Mouse (Mus musculus): Measurements from ENCODE around the gene Tead1.
A peak's percentile ranks its signal among the peaks of the same experiment; 100 is the strongest.

The Tead1 gene

GRCm38 (mm10) chr7:112684626-112685561, 5.8 kb downstream of the Tead1 start:
- no peak for DNase-seq (ENCODE audit: extremely low read depth, insufficient read length, low spot score)

- no peak for DNase-seq (ENCODE audit: extremely low read depth, insufficient read length, low spot score)
Observed at GRCm38 (mm10) chr7:112685993-112686392, 6.9 kb downstream of the Tead1 start.

GRCm38 (mm10) chr7:112686586-112686985, 7.5 kb downstream of the Tead1 start:
- no peak for DNase-seq (ENCODE audit: extremely low read depth, insufficient read length, low spot score)

GRCm38 (mm10) chr7:112688425-112689001, 9.4 kb downstream of the Tead1 start:
- DNase-seq (ENCODE audit: extremely low read depth, insufficient read length, low spot score), result no peak

- no peak for DNase-seq (ENCODE audit: extremely low read depth, insufficient read length, low spot score)
Observed at GRCm38 (mm10) chr7:112690836-112691781, 12.0 kb downstream of the Tead1 start.

GRCm38 (mm10) chr7:112693566-112693965, 14.4 kb downstream of the Tead1 start:
- no peak for DNase-seq (ENCODE audit: extremely low read depth, insufficient read length, low spot score)

- no peak for DNase-seq (ENCODE audit: extremely low read depth, insufficient read length, low spot score)
Observed at GRCm38 (mm10) chr7:112696777-112697161, 17.7 kb downstream of the Tead1 start.

- DNase-seq (ENCODE audit: extremely low read depth, insufficient read length, low spot score), result peak; percentile 73
Observed at GRCm38 (mm10) chr7:112697162-112697841, 18.2 kb downstream of the Tead1 start.

- peak; percentile 70 for DNase-seq (ENCODE audit: extremely low read depth, insufficient read length, low spot score)
Observed at GRCm38 (mm10) chr7:112700082-112700481, 21.0 kb downstream of the Tead1 start.

GRCm38 (mm10) chr7:112703341-112703740, 24.2 kb downstream of the Tead1 start:
- DNase-seq (ENCODE audit: extremely low read depth, insufficient read length, low spot score), result no peak

- no peak for DNase-seq (ENCODE audit: extremely low read depth, insufficient read length, low spot score)
Observed at GRCm38 (mm10) chr7:112705870-112706269, 26.8 kb downstream of the Tead1 start.

- DNase-seq (ENCODE audit: extremely low read depth, insufficient read length, low spot score), result no peak
Observed at GRCm38 (mm10) chr7:112706756-112707155, 27.6 kb downstream of the Tead1 start.

- DNase-seq (ENCODE audit: extremely low read depth, insufficient read length, low spot score), result peak; percentile 51
Observed at GRCm38 (mm10) chr7:112710409-112711107, 31.4 kb downstream of the Tead1 start.

GRCm38 (mm10) chr7:112711977-112712376, 32.9 kb downstream of the Tead1 start:
- no peak for DNase-seq (ENCODE audit: extremely low read depth, insufficient read length, low spot score)

- DNase-seq (ENCODE audit: extremely low read depth, insufficient read length, low spot score), result no peak
Observed at GRCm38 (mm10) chr7:112713509-112713908, 34.4 kb downstream of the Tead1 start.

GRCm38 (mm10) chr7:112714783-112715182, 35.7 kb downstream of the Tead1 start:
- no peak for DNase-seq (ENCODE audit: extremely low read depth, insufficient read length, low spot score)

GRCm38 (mm10) chr7:112716701-112717100, 37.6 kb downstream of the Tead1 start:
- no peak for DNase-seq (ENCODE audit: extremely low read depth, insufficient read length, low spot score)

- peak; percentile 39 for DNase-seq (ENCODE audit: extremely low read depth, insufficient read length, low spot score)
Observed at GRCm38 (mm10) chr7:112717676-112718075, 38.6 kb downstream of the Tead1 start.

- DNase-seq (ENCODE audit: extremely low read depth, insufficient read length, low spot score), result no peak
Observed at GRCm38 (mm10) chr7:112719394-112720142, 40.5 kb downstream of the Tead1 start.
